Mouse (Mus musculus) adrenal gland, postnatal 14 days (tissue): ENCODE measurements at regions not wholly inside any gene's neighbourhood (a gene's known extent, or its start where the extent isn't known, plus 50 kb on each side); places are given as distances from the start of the nearest gene placed in this dataset.
A peak's percentile ranks its signal among the peaks of the same experiment; 100 is the strongest.

Source experiments
- DNase-seq: peaks from one replicate; pipeline ENCODE4 v3.0.0; 2021; ENCODE audit warnings: mixed read lengths

DNA sequence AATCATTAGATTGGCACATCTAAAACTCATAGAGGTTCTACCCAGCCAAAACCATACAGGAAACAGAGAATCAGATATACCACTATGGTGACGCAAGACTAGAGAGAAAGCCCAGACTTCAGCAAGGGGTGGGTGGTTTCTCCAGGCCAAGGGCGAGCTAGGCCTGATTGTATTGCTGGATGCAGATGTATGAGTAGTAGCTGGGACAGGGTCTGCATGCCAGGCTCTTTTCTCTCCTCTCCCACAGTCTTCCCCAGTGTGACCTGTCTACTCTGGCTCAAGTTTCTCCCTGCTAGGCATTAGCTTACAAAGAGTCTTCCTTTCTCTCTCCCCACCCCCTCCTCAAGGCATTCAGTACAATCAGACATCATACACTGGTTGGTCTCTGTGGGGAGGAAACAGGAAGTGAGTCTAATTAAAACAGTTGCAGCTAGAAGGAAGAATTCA, 181.8 kb upstream of the Sesn3 start:
- DNase-seq = no peak

GRCm38 (mm10) chr9:14103538-14103937, 171.3 kb upstream of the Sesn3 start:
- DNase-seq = no peak

GRCm38 (mm10) chr9:14104921-14105320, 169.9 kb upstream of the Sesn3 start:
- peak; percentile 41 for DNase-seq

GRCm38 (mm10) chr9:14106371-14106770, 168.5 kb upstream of the Sesn3 start:
- DNase-seq = no peak

DNA sequence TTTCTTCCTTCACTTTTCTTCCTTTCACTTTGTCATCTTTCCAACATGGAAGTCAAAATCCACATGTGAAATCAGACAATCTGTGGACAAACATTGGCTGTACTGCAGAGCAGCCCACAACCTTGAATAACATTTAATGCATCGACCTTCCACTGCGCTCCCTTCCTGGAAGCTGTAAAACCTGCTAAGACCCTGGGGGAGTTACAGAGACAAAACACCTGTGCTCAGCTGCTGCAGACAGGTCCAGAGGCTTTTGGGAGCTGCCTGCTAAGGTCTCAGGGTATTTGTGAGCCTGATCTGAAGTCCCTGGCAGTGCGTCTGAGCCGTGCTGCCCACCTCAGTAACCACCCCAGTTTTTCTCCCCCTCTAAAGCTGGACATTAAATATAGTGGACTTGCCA, 166.1 kb upstream of the Sesn3 start:
- DNase-seq = no peak

GRCm38 (mm10) chr9:14109492-14109891, 165.4 kb upstream of the Sesn3 start:
- no peak for DNase-seq

DNA sequence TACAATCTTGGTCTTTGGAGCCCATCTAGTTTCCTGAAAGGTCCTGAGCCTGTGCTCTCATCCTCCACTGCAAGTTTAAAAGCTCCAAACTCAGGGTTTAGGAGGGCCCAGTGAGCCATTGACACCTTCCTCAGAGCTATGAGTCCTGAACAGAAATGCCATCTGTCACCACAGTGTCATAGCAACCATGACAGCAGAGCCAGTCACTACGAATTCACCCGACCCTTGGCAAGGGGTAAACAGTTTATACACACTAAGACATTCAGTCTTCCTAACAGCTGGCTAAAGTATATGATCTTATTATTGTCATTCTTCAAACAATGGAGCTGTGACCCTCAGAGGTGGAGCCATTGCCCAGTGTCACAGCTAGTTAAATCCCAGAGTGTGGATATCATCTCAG, 163.2 kb upstream of the Sesn3 start:
- no peak for DNase-seq

DNA sequence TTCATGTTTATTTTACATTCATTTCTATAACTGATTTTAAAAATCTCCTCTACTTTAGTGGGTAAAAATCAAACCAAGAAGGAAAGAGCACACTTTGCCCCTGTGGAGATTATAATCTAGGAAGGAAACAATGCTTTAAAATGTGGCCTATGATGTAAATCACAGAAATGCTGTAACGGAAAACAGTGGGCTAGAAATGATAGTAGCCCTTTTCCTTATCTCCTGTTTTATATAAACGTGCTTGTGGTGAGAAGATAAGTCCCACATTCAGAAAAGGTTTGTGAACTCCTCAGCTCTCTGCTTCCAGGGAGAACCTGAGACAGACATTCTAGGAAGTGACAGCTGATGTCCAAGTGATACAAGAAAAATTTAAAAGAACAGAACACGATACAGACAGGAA, 159.3 kb upstream of the Sesn3 start:
- no peak for DNase-seq

GRCm38 (mm10) chr9:14116097-14116840, 158.6 kb upstream of the Sesn3 start:
- no peak for DNase-seq

DNA sequence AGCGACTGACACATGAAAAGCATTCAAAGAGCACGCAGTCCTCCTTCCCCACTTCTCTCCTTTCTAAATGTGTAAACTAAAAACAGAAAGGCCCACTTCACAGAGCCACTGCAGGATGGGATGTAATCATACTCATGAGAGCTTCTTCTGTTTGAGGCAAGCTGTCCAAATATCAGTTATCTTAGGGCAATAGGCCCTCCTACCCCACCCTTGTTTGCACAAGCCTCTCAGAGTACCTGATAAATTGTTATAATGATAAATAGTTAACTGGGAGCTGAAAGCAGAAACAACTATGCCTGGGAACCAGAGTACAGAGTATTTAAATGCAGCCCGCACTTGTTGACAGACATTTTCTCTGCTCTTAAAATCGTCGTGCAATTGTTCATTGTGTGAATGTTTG, 141.5 kb upstream of the Sesn3 start:
- no peak for DNase-seq

DNA sequence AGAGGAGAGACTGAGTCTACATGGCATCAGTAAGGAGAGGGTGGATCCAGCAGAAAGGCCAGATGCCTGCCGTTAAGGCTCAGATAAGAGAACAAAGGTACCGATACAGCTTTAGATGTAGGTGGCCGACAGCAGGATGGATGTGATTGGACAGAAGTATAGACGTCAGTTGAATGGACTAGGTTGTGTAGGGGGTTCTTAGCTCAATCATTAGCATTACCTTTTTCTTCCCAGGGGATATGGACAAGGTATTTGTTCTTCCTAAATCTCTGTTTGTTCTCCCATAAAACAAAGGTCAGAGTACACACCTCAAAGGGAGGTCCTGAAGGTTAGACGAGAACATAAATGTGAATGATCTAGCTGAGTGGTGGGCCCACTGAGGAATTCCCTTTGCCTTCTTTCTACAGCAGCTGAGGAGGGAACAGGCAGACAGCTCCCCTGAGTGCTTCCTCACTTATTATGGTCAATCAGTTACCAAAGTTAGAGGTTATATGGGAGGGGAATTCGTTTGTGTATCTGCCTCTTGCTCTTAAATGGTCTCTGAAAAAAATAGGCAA, 139.9 kb upstream of the Sesn3 start:
- DNase-seq = no peak

GRCm38 (mm10) chr9:14141321-14141720, 133.5 kb upstream of the Sesn3 start:
- DNase-seq = no peak

DNA sequence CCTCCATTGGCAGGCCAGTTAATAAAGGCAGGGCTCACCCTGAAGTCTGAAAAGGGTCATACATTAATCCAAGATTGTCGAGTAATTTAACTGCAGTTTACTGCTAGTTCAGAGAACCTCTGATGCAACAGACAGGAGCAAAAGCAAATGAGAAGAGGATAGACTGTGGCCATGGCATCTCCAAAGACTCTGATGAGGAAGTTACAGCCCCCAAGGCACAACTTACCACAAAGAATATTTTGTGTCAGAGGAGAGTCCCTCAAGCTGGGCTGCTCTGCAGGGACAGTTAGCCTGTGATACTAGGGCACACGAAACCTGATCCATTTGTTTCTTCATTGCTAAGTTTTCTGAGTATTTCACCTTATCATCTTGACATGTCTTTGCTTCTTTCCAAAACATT, 130.9 kb upstream of the Sesn3 start:
- no peak for DNase-seq

DNA sequence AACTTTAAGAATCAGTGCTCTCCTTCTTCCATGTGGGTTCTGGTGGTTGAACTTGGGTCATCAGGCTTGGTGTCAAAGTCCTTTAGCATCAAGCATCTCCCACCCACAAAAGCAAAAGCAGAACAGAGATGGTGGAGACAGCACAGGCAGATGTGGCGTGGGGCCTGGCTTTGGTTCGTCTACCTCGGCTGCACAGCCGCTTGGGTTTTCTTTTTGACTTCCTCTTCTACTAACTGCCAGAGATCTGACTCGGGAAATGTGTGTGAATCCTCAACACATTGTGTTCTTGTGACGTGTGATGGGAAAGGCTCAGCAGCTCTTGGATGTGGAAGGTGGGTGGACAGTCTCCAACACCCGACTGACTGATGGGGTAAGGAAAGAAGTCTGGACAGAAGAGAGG, 127.8 kb upstream of the Sesn3 start:
- no peak for DNase-seq

- DNase-seq = peak; percentile 24
Measured at GRCm38 (mm10) chr9:14147731-14148130, 127.1 kb upstream of the Sesn3 start.

DNA sequence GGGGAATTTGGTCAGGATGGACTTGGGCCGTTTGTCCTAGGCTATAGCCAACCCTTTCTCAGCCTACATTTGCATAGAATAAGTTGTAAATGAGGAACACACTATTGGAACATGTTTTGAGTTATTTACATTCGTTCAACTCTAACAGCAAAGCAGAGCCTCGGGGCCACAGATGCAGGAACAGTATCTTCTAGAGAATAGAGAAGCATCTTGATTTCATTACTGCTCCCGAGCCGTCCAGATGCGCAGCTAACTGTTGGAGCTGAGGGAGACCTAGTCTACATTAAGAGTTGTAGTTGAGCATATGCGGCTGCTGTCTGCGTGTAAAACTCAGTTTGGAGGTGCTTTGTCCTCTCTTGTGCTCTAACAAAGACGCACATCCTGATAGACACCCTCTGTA, 124.6 kb upstream of the Sesn3 start:
- DNase-seq = no peak

GRCm38 (mm10) chr9:14156967-14157366, 117.9 kb upstream of the Sesn3 start:
- no peak for DNase-seq

DNA sequence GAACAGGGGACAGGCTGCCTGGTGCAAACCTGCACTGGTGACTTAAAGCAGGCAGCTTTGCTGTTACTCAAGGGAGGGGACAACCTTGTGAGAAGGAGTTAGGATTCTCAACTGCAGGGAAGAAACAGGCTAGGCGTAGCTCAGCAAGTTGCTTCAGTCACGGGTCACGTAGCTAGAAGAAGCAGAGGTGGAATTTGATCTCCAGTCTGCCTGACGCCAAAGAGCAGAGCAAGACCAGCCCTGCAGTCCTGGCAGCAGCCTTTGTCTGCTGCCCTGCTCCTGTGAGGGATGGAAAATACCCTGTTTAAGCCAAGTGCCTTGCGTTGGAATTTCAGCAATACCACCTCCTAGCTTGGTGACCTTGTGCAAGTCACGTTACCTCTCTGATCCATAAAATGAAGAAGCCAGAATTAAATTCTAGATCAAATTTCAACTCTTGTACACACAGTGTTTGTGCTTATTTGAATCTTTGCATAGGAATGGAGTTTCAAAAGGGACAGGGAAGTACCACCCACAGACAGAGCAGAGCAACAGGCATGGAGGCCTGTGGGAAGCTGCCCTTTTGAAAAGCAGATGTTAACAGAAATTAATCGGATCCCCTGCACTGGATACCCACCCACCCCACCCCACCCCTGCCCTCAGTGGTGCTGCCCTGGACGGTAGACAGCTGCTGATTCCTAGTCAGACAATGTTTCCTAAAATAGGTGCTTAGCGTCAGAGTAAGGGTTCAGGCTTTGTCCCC, 116.6 kb upstream of the Sesn3 start:
- no peak for DNase-seq

GRCm38 (mm10) chr9:14160207-14160606, 114.7 kb upstream of the Sesn3 start:
- no peak for DNase-seq

DNA sequence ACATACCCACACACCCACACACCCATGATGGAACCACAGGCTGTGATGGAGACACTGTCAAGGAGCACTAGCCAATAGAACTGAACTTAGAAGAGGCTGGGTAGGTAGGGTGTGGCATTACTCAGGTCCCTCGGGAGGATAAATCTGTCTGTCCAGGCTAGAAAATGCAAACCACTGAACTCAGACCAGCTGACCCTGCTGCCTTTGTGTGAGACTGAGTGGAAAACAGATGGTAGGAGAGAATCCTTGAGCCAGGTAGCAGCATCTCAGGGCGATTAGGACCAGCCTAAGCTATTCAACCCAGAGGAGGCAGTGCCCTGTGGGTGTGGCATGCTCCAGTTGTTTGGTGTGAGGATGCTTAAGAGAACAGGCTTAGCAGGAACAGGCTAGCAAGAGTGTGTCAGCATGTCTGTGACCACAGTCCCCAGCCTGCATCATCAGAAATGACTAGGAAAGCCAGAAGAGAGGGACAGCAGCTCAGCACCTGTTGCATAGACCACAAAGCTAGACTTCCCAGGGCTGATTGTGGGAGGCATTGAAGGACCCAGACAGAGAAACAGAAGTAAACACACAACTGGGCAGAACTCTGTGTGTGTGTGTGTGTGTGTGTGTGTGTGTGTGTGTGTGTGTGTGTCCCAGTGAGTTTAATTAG, 103.2 kb upstream of the Sesn3 start:
- no peak for DNase-seq

GRCm38 (mm10) chr9:14173631-14174323, 101.1 kb upstream of the Sesn3 start:
- DNase-seq = peak; percentile 69

DNA sequence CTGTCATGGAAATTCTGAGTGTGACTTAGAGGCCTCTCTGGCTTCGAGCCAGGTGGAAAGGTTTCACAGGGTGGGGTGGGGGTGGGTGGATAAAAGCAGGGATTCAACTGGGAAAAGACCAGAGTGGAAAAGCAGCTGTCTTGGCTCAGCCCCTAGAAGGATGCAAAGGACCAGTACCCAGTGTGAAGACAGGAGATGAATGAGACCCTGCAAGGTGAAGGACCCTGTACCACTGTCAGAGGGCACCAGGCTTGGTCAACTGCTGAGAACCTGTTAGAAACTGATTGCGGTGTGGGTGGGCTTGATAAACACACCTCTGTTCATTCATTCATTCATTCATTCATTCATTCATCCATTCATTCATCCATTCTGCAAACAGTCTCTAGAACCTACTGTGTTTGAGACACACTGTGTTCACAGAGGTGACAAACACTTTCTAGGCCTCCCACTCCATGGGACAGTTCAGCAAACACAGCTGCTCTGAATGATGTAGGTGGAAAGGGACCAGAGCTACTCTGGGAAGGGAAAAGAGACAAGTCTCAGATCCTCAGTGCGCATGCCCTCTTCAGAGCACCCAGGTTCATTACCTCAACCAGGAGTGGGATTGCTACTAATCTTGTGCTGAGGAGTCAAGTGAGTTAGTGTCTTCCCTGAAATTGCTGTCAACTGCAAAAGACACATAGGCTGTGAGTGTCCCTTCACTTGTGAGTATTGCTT, 100.4 kb upstream of the Sesn3 start:
- no peak for DNase-seq
